Mouse (Mus musculus): ENCODE results near the gene Wdr47. TPM values are rescaled to one million over a fixed set of nuclear protein-coding genes. Genes with fewer than 3 reads are reported as not detected.

Wdr47 gene
- 12.3 TPM for polyA plus RNA-seq (2017; shearing (Covaris generic))

GRCm38 (mm10) chr3:108590786-108591529 is at the start of gene Wdr47:
Gene Wdr47 (plus strand): TSS chr3:108591279.

GRCm38 (mm10) chr3:108562133-108562730 is 28.8 kb upstream of the Wdr47 start, which contains the start of gene Tmem167b:
Gene Tmem167b (minus strand): TSS chr3:108562466.

GRCm38 (mm10) chr3:108571443-108572294 is 19.4 kb upstream of the Wdr47 start, which contains the start of gene Taf13:
Gene Taf13 (plus strand): TSS chr3:108571698.

GRCm38 (mm10) chr3:108653710-108654379 is 62.8 kb downstream of the Wdr47 start, which contains the start of gene Clcc1:
Gene Clcc1 (plus strand): TSS chr3:108653913.

Other genes starting within 250 kb of the Wdr47 start
- gene Mybphl, start 226.4 kb upstream of the Wdr47 start, polyA plus RNA-seq (2017; shearing (Covaris generic)) = not detected
- gene Psrc1, start 207.4 kb upstream of the Wdr47 start, polyA plus RNA-seq (2017; shearing (Covaris generic)) = 2.4 TPM
- gene Celsr2, start 175.7 kb upstream of the Wdr47 start, polyA plus RNA-seq (2017; shearing (Covaris generic)) = 1.2 TPM
- 164 TPM for gene Sars, start 146.1 kb upstream of the Wdr47 start, polyA plus RNA-seq (2017; shearing (Covaris generic))
- gene 1700013F07Rik, start 57.1 kb upstream of the Wdr47 start, polyA plus RNA-seq (2017; shearing (Covaris generic)) = not detected
- gene 5330417C22Rik, start 54.7 kb upstream of the Wdr47 start, polyA plus RNA-seq (2017; shearing (Covaris generic)) = 0.16 TPM
- 33.1 TPM for gene Tmem167b, start 28.8 kb upstream of the Wdr47 start, polyA plus RNA-seq (2017; shearing (Covaris generic))
- gene Taf13, start 19.6 kb upstream of the Wdr47 start, polyA plus RNA-seq (2017; shearing (Covaris generic)) = 27.5 TPM
- gene Clcc1, start 62.6 kb downstream of the Wdr47 start, polyA plus RNA-seq (2017; shearing (Covaris generic)) = 61.3 TPM
- 6.7 TPM for gene Gpsm2, start 131.0 kb downstream of the Wdr47 start, polyA plus RNA-seq (2017; shearing (Covaris generic))
- 0.04 TPM for gene Aknad1, start 148.4 kb downstream of the Wdr47 start, polyA plus RNA-seq (2017; shearing (Covaris generic))
- 59.5 TPM for gene Stxbp3, start 249.2 kb downstream of the Wdr47 start, polyA plus RNA-seq (2017; shearing (Covaris generic))

Measured in CD4-positive, CD25-positive, alpha-beta regulatory T cell (primary cell).